Mouse (Mus musculus): ENCODE data around the gene Gm5108.

Gene Gm5108

DNA sequence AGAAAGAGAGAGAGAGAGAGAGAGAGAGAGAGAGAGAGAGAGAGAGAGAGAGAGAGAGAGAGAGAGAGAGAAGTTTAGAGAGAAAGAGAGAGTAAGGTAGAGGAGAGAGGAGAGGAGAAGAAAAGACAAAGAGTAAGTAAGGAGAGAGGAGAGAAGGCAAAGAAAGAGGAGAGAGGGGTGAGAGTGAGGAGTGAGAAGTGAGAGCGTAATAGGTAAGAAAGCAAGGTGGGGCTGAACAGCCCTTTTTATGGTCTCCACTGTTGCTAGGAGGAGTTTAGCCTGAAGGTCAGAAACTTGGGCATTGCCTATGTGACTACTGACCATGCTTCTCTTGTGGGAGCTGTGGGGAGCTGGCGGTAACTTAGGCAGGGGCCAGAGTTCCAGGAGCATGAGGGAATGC lies at the start of gene Gm5108:
Gene Gm5108, plus strand, starts transcription at position 301 of the 400 bp plus-strand sequence.
- no peak for DNase-seq (ENCODE audit: low spot score in 2 of 2)

DNA sequence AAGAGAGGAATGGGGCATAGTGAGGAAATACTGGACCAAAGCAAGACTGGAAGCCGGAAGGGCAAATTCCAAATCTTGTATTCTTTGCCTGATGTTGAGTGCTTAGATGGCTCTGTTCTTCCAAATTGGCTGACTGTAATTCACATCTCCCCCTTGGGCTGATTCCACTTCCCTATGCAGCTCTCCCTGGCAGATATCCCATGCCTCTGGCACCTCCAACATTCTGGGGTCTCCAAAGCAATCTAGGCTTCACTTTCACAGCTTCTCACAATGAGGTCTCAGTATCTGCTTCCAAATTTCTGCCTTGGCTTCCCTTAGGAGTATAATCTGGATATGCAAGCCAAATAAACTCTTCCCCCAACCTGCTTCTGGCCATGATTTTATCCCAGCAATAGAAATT lies 42.5 kb upstream of the Gm5108 start:
- no peak for DNase-seq (ENCODE audit: low spot score in 2 of 2)

DNA sequence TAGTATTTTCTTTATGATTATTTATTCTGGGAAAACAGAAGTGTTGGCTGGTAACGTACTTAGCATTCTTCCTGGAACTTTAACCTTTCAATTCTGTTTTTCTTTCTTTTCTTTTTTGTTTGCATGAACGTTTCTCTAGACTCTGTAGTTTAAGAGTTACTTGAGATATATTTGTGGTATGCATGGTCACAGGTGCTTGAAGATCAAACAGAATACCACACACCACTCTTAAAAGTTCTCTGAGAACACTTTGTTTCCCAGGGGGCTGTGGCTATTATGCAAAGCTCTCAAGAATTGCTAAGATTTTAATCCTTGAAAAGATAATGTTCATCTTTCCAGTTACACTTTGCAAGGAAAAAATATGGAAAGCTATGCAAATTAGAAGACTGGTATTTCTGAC lies 36.9 kb upstream of the Gm5108 start:
- DNase-seq (ENCODE audit: low spot score in 2 of 2) = no peak

GRCm38 (mm10) chr5:67930584-67930983 lies 10.9 kb upstream of the Gm5108 start:
- DNase-seq (ENCODE audit: low spot score in 2 of 2) = no peak

DNA sequence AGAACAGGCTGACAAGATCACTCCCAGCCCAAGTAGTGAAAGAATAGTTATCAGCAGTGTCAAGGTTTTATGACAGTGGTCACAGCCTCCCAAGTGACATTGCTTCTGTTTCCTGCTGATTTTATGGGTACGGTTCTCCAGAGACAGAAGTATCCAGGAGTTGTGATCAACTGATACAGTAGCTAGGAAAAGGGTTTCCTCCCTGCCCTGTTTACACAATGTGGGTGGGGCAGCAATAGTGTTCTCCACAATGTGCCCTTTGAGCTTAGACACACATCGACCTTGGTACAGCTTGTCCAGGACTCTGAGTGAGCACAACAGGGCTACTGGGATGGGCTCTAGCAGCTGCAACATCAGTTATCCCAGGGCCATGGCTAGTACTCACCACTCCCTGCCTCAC lies 9.8 kb upstream of the Gm5108 start:
- no peak for DNase-seq (ENCODE audit: low spot score in 2 of 2)

GRCm38 (mm10) chr5:67943199-67943598 lies 1.7 kb downstream of the Gm5108 start:
- DNase-seq (ENCODE audit: low spot score in 2 of 2) = no peak

- no peak for DNase-seq (ENCODE audit: low spot score in 2 of 2)
These were observed 2.8 kb downstream of the Gm5108 start for GRCm38 (mm10) chr5:67944074-67944785.

DNA sequence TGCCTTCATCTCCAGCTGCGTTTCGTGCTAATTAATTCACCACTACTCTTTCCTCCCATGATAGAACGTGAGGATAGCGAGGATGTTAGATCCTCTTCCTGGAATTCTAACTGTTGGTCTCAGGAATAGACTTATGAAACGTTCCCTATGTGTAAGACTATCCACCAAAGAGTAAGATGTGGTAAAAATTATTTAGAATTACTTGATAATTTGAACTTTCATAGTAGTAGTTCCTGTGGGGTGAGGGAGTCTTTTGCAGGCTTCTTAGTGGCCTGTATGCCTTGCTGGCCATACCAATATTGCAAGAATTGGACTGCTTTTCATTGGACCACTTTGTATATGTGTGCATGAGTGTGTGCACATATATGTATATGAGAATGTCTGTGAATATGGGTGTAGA lies 4.9 kb downstream of the Gm5108 start, which contains the start of gene Gm21905:
Gene Gm21905, minus strand, starts transcription at position 101 of the 400 bp plus-strand sequence.
- no peak for DNase-seq (ENCODE audit: low spot score in 2 of 2)

GRCm38 (mm10) chr5:67947006-67947405 lies 5.5 kb downstream of the Gm5108 start:
- DNase-seq (ENCODE audit: low spot score in 2 of 2) = no peak

DNA sequence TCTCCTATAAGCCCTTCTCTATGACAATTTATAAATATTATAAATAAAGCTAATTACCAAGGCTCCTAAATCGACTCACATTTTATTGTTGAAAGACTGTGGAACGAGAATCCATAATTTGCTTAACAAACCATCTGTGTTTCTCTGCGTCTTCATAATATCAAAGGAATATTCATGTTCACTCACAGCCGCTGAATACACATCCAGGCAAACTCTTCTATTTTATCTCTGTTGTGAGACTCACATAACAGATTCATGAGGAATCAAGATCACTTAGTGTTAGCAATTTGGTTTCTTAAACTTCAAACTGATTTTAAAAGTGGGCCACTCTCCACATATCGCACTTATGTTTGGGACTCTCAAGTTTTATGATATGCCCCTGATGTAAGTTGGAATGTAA lies 6.6 kb downstream of the Gm5108 start:
- DNase-seq (ENCODE audit: low spot score in 2 of 2) = no peak

- no peak for DNase-seq (ENCODE audit: low spot score in 2 of 2)
These were observed 12.6 kb downstream of the Gm5108 start for GRCm38 (mm10) chr5:67954097-67954496.

DNA sequence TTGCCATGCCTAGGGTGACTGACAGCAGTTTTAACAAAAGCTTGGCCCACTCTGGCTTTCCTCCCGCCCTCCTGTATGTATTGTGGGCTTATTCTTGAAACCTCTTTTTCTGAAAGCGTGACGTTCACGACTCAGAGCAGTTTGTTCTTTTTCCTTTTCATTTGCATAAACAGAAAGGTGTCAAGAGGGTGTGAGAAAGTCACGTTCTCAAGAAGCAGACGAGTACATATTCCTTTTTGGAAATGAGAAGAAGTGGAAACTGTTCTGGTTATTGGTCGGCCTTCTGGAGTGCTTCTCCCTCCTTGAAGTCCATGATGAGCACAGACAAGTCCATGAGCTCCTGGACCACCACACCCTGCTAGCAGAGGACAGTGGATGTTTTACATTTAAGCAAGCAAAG lies 14.0 kb downstream of the Gm5108 start:
- no peak for DNase-seq (ENCODE audit: low spot score in 2 of 2)

- no peak for DNase-seq (ENCODE audit: low spot score in 2 of 2)
These were observed 20.5 kb downstream of the Gm5108 start for GRCm38 (mm10) chr5:67961708-67962629.

DNA sequence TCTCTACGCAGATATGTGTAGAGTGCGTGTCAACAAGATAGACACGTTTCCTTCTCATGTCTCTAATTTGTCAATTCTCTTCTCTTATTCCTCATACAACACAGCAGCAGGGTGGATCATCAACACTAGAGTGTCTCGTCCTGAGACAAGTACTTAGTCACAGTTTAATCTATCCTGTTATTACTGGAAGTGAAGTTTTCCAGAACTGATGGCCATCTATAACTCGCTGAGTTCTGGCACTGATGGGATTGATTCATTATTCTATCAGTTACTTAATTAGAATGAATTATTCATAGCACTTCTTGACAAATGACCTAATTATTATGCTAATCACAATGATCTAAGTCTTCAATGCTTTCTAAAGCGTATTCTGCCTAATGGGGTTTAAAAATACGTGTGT lies 28.1 kb downstream of the Gm5108 start:
- no peak for DNase-seq (ENCODE audit: low spot score in 2 of 2)

DNA sequence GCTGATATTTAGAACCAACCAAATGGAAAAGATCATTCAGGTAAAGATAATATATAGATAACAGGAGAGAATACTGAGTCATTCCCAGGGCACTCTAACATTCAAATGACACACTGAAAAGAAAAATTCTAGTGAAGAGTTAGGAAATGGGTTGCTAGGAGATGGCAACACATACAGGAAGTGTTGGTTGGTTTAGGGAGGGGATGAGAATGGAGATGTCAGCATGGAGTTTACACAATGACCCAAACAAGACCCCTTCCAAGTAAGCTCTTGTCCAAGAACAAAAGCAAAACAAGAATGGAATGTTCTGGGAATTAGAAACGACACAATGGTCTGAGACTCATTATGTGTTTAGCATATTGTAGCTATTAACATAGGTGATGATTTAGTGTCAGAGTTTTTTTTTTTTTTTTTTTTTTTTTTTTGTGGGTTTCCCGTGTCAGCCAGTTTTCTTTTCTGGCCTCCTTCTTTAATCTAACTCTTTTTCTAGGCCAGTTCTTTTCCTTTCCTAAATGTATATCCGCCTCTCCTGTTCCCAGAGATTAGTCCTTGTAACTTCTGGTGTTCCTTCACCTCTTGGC lies 40.6 kb downstream of the Gm5108 start:
- DNase-seq (ENCODE audit: low spot score in 2 of 2) = no peak

DNA sequence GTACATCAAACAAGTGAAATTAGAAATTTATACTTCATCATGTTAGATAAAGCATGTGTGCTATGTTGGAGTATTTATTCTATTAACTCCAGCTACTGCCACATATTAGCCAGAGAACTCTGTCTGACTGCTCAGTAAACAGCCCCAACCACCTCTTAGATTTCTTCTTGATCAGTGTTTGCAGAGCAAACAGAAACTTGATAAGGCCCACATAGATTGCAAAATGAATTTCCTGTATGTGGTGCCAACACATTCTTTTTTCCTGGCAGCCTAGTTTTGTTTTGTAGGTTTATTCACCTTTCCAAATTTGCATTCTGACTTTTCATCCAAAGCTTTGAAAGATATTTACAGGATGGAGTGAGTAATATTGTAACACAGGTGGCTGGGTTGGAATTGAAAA lies 49.0 kb downstream of the Gm5108 start:
- no peak for DNase-seq (ENCODE audit: low spot score in 2 of 2)

DNA sequence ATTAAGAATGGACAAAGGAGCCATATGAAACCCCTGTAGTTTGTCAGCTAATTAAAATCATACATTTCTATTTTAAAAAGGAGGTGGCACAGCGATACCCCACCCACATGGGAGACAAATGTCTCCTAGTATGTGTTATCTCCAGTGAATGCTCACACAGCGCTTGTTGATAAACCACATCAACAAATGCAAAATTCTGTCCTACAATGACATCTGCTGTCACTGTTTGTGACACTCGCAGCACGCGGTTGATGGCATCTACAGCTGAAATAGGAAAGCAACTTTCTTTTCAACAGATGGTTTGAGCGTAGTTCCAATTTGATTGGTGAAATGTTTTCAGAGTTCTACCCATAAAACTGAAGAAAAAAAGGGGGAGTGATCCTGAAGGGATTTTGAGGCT lies 61.1 kb downstream of the Gm5108 start:
- DNase-seq (ENCODE audit: low spot score in 2 of 2) = no peak

- DNase-seq (ENCODE audit: low spot score in 2 of 2) = no peak
These were observed 62.4 kb downstream of the Gm5108 start for GRCm38 (mm10) chr5:68003904-68004303.

- DNase-seq (ENCODE audit: low spot score in 2 of 2) = no peak
These were observed 63.0 kb downstream of the Gm5108 start for GRCm38 (mm10) chr5:68004419-68004818.

DNA sequence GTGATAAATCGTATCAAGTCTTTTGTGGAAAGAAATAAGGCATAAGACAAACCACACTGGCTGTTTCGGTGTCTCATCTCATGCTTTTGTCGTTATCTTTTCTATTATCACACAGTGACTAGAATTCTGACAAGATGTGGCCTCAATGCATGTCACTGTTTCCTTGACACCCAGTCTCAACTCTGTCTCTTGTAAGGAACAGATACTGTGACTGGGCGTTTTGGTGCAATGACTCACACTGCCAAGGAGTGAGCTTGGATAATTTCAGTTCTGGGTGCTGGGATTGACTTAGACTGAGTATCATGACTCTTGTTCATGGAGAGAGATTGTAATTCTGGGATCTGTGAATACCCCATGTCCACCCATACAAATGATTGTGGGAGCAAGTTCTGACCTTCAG lies 65.6 kb downstream of the Gm5108 start:
- no peak for DNase-seq (ENCODE audit: low spot score in 2 of 2)

DNA sequence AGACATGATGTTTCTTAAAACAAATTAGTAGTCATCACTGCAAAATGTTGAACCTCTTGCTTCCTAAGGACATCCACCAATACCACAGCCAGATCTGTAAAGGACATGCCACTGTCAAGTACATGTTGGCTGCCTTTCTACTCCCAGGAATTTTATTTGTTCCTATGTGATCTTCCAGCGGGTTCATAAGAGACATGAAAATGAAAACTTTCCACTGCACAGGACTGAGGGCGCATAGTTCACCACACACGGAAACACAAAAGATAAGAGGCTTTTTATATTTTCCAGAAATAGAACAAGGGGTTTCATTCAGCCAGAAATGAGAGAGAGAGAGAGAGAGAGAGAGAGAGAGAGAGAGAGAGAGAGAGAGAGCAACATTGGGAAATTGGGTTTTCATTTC lies 70.1 kb downstream of the Gm5108 start:
- DNase-seq (ENCODE audit: low spot score in 2 of 2) = no peak

DNA sequence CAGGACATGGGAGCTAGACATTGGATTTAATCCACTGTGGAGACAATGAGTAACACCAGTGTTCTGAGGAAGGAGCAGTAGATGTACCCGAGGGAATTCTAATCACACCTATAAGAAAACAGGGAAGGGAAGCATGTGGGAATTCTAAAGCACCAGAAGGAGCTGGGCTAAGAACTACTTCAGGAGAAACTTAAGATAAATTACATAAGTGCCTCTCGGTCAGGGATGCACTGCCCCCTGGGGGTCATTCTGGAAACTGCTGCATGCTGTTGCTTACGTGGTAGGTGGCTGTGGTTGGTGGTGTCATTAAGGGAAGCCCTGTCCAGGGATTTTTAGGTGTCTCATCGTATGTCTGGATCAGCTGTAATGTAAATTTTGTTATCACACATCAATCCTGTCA lies 71.1 kb downstream of the Gm5108 start:
- DNase-seq (ENCODE audit: low spot score in 2 of 2) = peak; percentile 50 to 73

- DNase-seq (ENCODE audit: low spot score in 2 of 2) = no peak
These were observed 79.4 kb downstream of the Gm5108 start for GRCm38 (mm10) chr5:68020870-68021269.

All from spleen, postnatal 14 days (tissue).